Mouse (Mus musculus) olfactory bulb, adult 2 months (tissue): ENCODE measurements at regions not wholly inside any gene's neighbourhood (a gene's known extent, or its start where the extent isn't known, plus 50 kb on each side); places are given as distances from the start of the nearest gene placed in this dataset.

Experiments
- CTCF ChIP-seq: fragments of 200-500 bp; IDR thresholded peaks from 2 replicates; pipeline ENCODE4 v1.5.1; 2012; ENCODE audit warnings: low read depth, mild to moderate bottlenecking, low read length, moderate library complexity; ENCODE audit not compliant: insufficient read depth
- POLR2A ChIP-seq: fragments of 200-500 bp; IDR thresholded peaks from 2 replicates; pipeline ENCODE4 v1.6.1; 2012; ENCODE audit warnings: mild to moderate bottlenecking, low read depth, low read length, moderate library complexity; ENCODE audit not compliant: insufficient read depth

- TF ChIP-seq POLR2A, result no peak
- no peak for TF ChIP-seq CTCF
These were observed 138.5 kb upstream of the Map3k7 start for GRCm38 (mm10) chr4:31825438-31825830.
